Mouse (Mus musculus): Measurements from ENCODE around the gene Sh3bp5. TPM values are rescaled to one million over a fixed set of nuclear protein-coding genes. Genes with fewer than 3 reads are reported as not detected.

Sh3bp5 gene
- total and polyA plus RNA-seq, 3 experiments: 0.19 to 1.0 TPM; not detected in 1

- no peak overlapping the region for H3K27ac ChIP-seq (ENCODE audit: control insufficient read depth, low read depth, low read length)
- H3K4me3 ChIP-seq (ENCODE audit: control insufficient read depth in 1 of 2, insufficient read depth in 1 of 2, low read depth in 2 of 2, low read length in 2 of 2): no peak overlapping the region
- no peak for DNase-seq (ENCODE audit: low read depth, low spot score)
- peaks cover 6 to 18% of the 10 kb centered on the region in 2 experiments for H3K4me1 ChIP-seq (ENCODE audit: control insufficient read depth in 1 of 2, insufficient read depth in 2 of 2, low read length in 2 of 2)
- no peaks in the 10 kb centered on the region for H3K9me3 ChIP-seq (replicated peaks; ENCODE audit: insufficient read depth, low read length)
- no peak for TF ChIP-seq EP300 (IDR thresholded peaks at IDR 0.05; ENCODE audit: low read depth in 1 of 2, low read length in 2 of 2)
- TF ChIP-seq POLR2AphosphoS2 (IDR thresholded peaks at IDR 0.05; ENCODE audit: low read length): no peak
- TF ChIP-seq MXI1 (IDR thresholded peaks at IDR 0.05; ENCODE audit: low read depth, low read length): no peak
- no peak for TF ChIP-seq SMC3 (IDR thresholded peaks at IDR 0.05; ENCODE audit: low read depth, low read length)
- TF ChIP-seq SIN3A (IDR thresholded peaks at IDR 0.05; ENCODE audit: low read length): no peak
- TF ChIP-seq E2F4 (IDR thresholded peaks at IDR 0.05; ENCODE audit: borderline replicate concordance, low read depth, low read length): no peak
- TF ChIP-seq CHD2 (IDR thresholded peaks at IDR 0.05; ENCODE audit: low read length): no peak
- TF ChIP-seq ELF1 (IDR thresholded peaks at IDR 0.05; ENCODE audit: low read depth, low read length): no peak
- TF ChIP-seq JUND (IDR thresholded peaks at IDR 0.05; ENCODE audit: low read depth, low read length): no peak
- no peak for TF ChIP-seq CHD1 (IDR thresholded peaks at IDR 0.05; ENCODE audit: low read depth, low read length)
- no peaks in the 10 kb centered on the region for H3K27me3 ChIP-seq (ENCODE audit: control insufficient read depth in 1 of 2, insufficient read depth in 2 of 2, low read length in 2 of 2)
- peaks cover 0 to 11% of the 10 kb centered on the region in 2 experiments; a peak in 2 of 4 replicates for H3K36me3 ChIP-seq (ENCODE audit: control insufficient read depth in 1 of 2, insufficient read depth in 2 of 2, low read length in 2 of 2)
- H3K79me2 ChIP-seq (ENCODE audit: control insufficient read depth, insufficient read depth, low read length, poor library complexity): no peaks in the 10 kb centered on the region
- H3K9ac ChIP-seq (ENCODE audit: control insufficient read depth, low read depth, low read length, poor library complexity, severe bottlenecking): no peak overlapping the region
These were observed 28.7 kb downstream of the Sh3bp5 start for GRCm38 (mm10) chr14:31407208-31407607.

- H3K9ac ChIP-seq (ENCODE audit: control insufficient read depth, low read depth, low read length, poor library complexity, severe bottlenecking): no peak overlapping the region
- H3K4me3 ChIP-seq (ENCODE audit: control insufficient read depth in 1 of 2, insufficient read depth in 1 of 2, low read depth in 2 of 2, low read length in 2 of 2): no peak overlapping the region
- H3K79me2 ChIP-seq (ENCODE audit: control insufficient read depth, insufficient read depth, low read length, poor library complexity): no peaks in the 10 kb centered on the region
- no peak for TF ChIP-seq MAX (IDR thresholded peaks at IDR 0.05; ENCODE audit: low read length)
- TF ChIP-seq ZMIZ1 (IDR thresholded peaks at IDR 0.05; ENCODE audit: low read depth, low read length): no peak
- TF ChIP-seq TBP (IDR thresholded peaks at IDR 0.05; ENCODE audit: low read depth, low read length): no peak
- TF ChIP-seq ZC3H11A (IDR thresholded peaks at IDR 0.05; ENCODE audit: low read depth, low read length): no peak
- peaks cover 10 to 24% of the 10 kb centered on the region in 2 experiments for H3K4me1 ChIP-seq (ENCODE audit: control insufficient read depth in 1 of 2, insufficient read depth in 2 of 2, low read length in 2 of 2)
- H3K9me3 ChIP-seq (replicated peaks; ENCODE audit: insufficient read depth, low read length): no peaks in the 10 kb centered on the region
- no peak overlapping the region for H3K27ac ChIP-seq (ENCODE audit: control insufficient read depth, low read depth, low read length)
- no peak for DNase-seq (ENCODE audit: low read depth, low spot score)
- H3K27me3 ChIP-seq (ENCODE audit: control insufficient read depth in 1 of 2, insufficient read depth in 2 of 2, low read length in 2 of 2): no peaks in the 10 kb centered on the region
- H3K36me3 ChIP-seq (ENCODE audit: control insufficient read depth in 1 of 2, insufficient read depth in 2 of 2, low read length in 2 of 2): peaks cover 0 to 11% of the 10 kb centered on the region in 2 experiments; a peak in 2 of 4 replicates
These were observed 29.6 kb downstream of the Sh3bp5 start for GRCm38 (mm10) chr14:31406154-31406810.

GRCm38 (mm10) chr14:31405652-31406051, 30.2 kb downstream of the Sh3bp5 start:
- no peak overlapping the region for H3K27ac ChIP-seq (ENCODE audit: control insufficient read depth, low read depth, low read length)
- no peaks in the 10 kb centered on the region for H3K27me3 ChIP-seq (ENCODE audit: control insufficient read depth in 1 of 2, insufficient read depth in 2 of 2, low read length in 2 of 2)
- H3K9me3 ChIP-seq (replicated peaks; ENCODE audit: insufficient read depth, low read length): no peaks in the 10 kb centered on the region
- peaks cover 11 to 31% of the 10 kb centered on the region in 2 experiments for H3K4me1 ChIP-seq (ENCODE audit: control insufficient read depth in 1 of 2, insufficient read depth in 2 of 2, low read length in 2 of 2)
- H3K9ac ChIP-seq (ENCODE audit: control insufficient read depth, low read depth, low read length, poor library complexity, severe bottlenecking): no peak overlapping the region
- peaks cover 0 to 11% of the 10 kb centered on the region in 2 experiments; a peak in 2 of 4 replicates for H3K36me3 ChIP-seq (ENCODE audit: control insufficient read depth in 1 of 2, insufficient read depth in 2 of 2, low read length in 2 of 2)
- no peaks in the 10 kb centered on the region for H3K79me2 ChIP-seq (ENCODE audit: control insufficient read depth, insufficient read depth, low read length, poor library complexity)
- no peak for DNase-seq (ENCODE audit: low read depth, low spot score)
- H3K4me3 ChIP-seq (ENCODE audit: control insufficient read depth in 1 of 2, insufficient read depth in 1 of 2, low read depth in 2 of 2, low read length in 2 of 2): no peak overlapping the region
- no peak for TF ChIP-seq UBTF (IDR thresholded peaks at IDR 0.05; ENCODE audit: borderline replicate concordance, insufficient read depth, low read depth, low read length)
- no peak for TF ChIP-seq MAX (IDR thresholded peaks at IDR 0.05; ENCODE audit: low read length)
- no peak for TF ChIP-seq POLR2AphosphoS5 (IDR thresholded peaks at IDR 0.05; ENCODE audit: borderline replicate concordance, low read depth, low read length)
- TF ChIP-seq MEF2A (IDR thresholded peaks at IDR 0.05; ENCODE audit: extremely low read depth, insufficient replicate concordance, low read depth, low read length, poor library complexity, severe bottlenecking): no peak
- no peak for TF ChIP-seq RCOR1 (IDR thresholded peaks at IDR 0.05; ENCODE audit: low read depth, low read length)
- TF ChIP-seq MXI1 (IDR thresholded peaks at IDR 0.05; ENCODE audit: low read depth, low read length): no peak
- no peak for TF ChIP-seq USF1 (IDR thresholded peaks at IDR 0.05; ENCODE audit: low read depth, low read length)
- TF ChIP-seq ETS1 (IDR thresholded peaks at IDR 0.05; ENCODE audit: low read depth, low read length): no peak
- no peak for TF ChIP-seq MYB (IDR thresholded peaks at IDR 0.05; ENCODE audit: low read depth, low read length)
- no peak for TF ChIP-seq RAD21 (IDR thresholded peaks at IDR 0.05; ENCODE audit: low read depth, low read length)
- TF ChIP-seq MAFK (IDR thresholded peaks at IDR 0.05; ENCODE audit: borderline replicate concordance, low read depth, low read length): no peak
- no peak for TF ChIP-seq BHLHE40 (IDR thresholded peaks at IDR 0.05; ENCODE audit: borderline replicate concordance, low read depth, low read length)
- no peak for TF ChIP-seq ZKSCAN1 (IDR thresholded peaks at IDR 0.05; ENCODE audit: low read depth, low read length)
- TF ChIP-seq EP300 (IDR thresholded peaks at IDR 0.05; ENCODE audit: low read depth in 1 of 2, low read length in 2 of 2): no peak
- no peak for TF ChIP-seq ZMIZ1 (IDR thresholded peaks at IDR 0.05; ENCODE audit: low read depth, low read length)

Measured in MEL (cell line).